Mouse (Mus musculus): ENCODE measurements at regions not wholly inside any gene's neighbourhood (a gene's known extent, or its start where the extent isn't known, plus 50 kb on each side); places are given as distances from the start of the nearest gene placed in this dataset.
A peak's percentile ranks its signal among the peaks of the same experiment; 100 is the strongest.

GRCm38 (mm10) chr7:78123386-78123785, 614.4 kb downstream of the Ntrk3 start:
- no peak overlapping the region for H3K4me3 ChIP-seq (ENCODE audit: low read depth, low read length)
- H3K4me2 ChIP-seq (ENCODE audit: low read depth, low read length): no peak overlapping the region
- H3K4me1 ChIP-seq (ENCODE audit: control insufficient read depth, insufficient read depth, low read length): no peaks in the 10 kb centered on the region
- WGBS: 81% methylated on average over 1 of the region's 1 CpGs
- ATAC-seq (replicated peaks; ENCODE audit: insufficient number of reproducible peaks, low FRiP score, low TSS enrichment, low read depth) (no peak), DNase-seq (ENCODE audit: low spot score) (no peak)
- H3K9ac ChIP-seq (replicated peaks; ENCODE audit: low read length): no peak overlapping the region
- H3K9me3 ChIP-seq (replicated peaks; ENCODE audit: control insufficient read depth, low read length): no peaks in the 10 kb centered on the region
- H3K27me3 ChIP-seq (ENCODE audit: control insufficient read depth, insufficient read depth, low read length): no peaks in the 10 kb centered on the region
- no peaks in the 10 kb centered on the region for H3K36me3 ChIP-seq (replicated peaks; ENCODE audit: control insufficient read depth, insufficient read depth, low read depth, low read length)
- H3K27ac ChIP-seq (replicated peaks; ENCODE audit: low read depth, low read length): no peak overlapping the region

- Histone ChIP-seq H3K27me3 (ENCODE audit: control insufficient read depth, insufficient read depth, low read length) (no peaks in the 10 kb centered on the region), H3K36me3 (replicated peaks; ENCODE audit: control insufficient read depth, insufficient read depth, low read depth, low read length) (no peaks in the 10 kb centered on the region), H3K4me1 (ENCODE audit: control insufficient read depth, insufficient read depth, low read length) (no peaks in the 10 kb centered on the region), H3K4me3 (ENCODE audit: low read depth, low read length) (no peak overlapping the region), H3K27ac (replicated peaks; ENCODE audit: low read depth, low read length) (no peak overlapping the region), H3K9ac (replicated peaks; ENCODE audit: low read length) (no peak overlapping the region), H3K4me2 (ENCODE audit: low read depth, low read length) (no peak overlapping the region), H3K9me3 (replicated peaks; ENCODE audit: control insufficient read depth, low read length) (no peaks in the 10 kb centered on the region)
- DNase-seq (ENCODE audit: low spot score): no peak
- WGBS: 57% methylated on average over 5 of the region's 5 CpGs
- ATAC-seq (replicated peaks; ENCODE audit: insufficient number of reproducible peaks, low FRiP score, low TSS enrichment, low read depth): no peak
Observed at GRCm38 (mm10) chr7:78121151-78121486, 616.7 kb downstream of the Ntrk3 start.

GRCm38 (mm10) chr7:78120462-78121150, 617.2 kb downstream of the Ntrk3 start:
- ATAC-seq (replicated peaks; ENCODE audit: insufficient number of reproducible peaks, low FRiP score, low TSS enrichment, low read depth): no peak
- H3K36me3 ChIP-seq (replicated peaks; ENCODE audit: control insufficient read depth, insufficient read depth, low read depth, low read length): no peaks in the 10 kb centered on the region
- no peak overlapping the region for H3K4me3 ChIP-seq (ENCODE audit: low read depth, low read length)
- H3K9ac ChIP-seq (replicated peaks; ENCODE audit: low read length): no peak overlapping the region
- H3K4me2 ChIP-seq (ENCODE audit: low read depth, low read length): no peak overlapping the region
- 70% methylated on average over 5 of the region's 5 CpGs for WGBS
- no peak overlapping the region for H3K27ac ChIP-seq (replicated peaks; ENCODE audit: low read depth, low read length)
- H3K4me1 ChIP-seq (ENCODE audit: control insufficient read depth, insufficient read depth, low read length): no peaks in the 10 kb centered on the region
- DNase-seq (ENCODE audit: low spot score): no peak
- H3K27me3 ChIP-seq (ENCODE audit: control insufficient read depth, insufficient read depth, low read length): no peaks in the 10 kb centered on the region
- no peaks in the 10 kb centered on the region for H3K9me3 ChIP-seq (replicated peaks; ENCODE audit: control insufficient read depth, low read length)

GRCm38 (mm10) chr7:78119809-78120208, 618.0 kb downstream of the Ntrk3 start:
- ATAC-seq (replicated peaks; ENCODE audit: insufficient number of reproducible peaks, low FRiP score, low TSS enrichment, low read depth): no peak

GRCm38 (mm10) chr7:78111291-78111690, 626.5 kb downstream of the Ntrk3 start:
- no peak overlapping the region for H3K4me2 ChIP-seq (ENCODE audit: low read depth, low read length)
- H3K4me1 ChIP-seq (ENCODE audit: control insufficient read depth, insufficient read depth, low read length): no peaks in the 10 kb centered on the region
- H3K9me3 ChIP-seq (replicated peaks; ENCODE audit: control insufficient read depth, low read length): no peaks in the 10 kb centered on the region
- no peak overlapping the region for H3K4me3 ChIP-seq (ENCODE audit: low read depth, low read length)
- H3K27me3 ChIP-seq (ENCODE audit: control insufficient read depth, insufficient read depth, low read length): no peaks in the 10 kb centered on the region
- no peak for ATAC-seq (replicated peaks; ENCODE audit: insufficient number of reproducible peaks, low FRiP score, low TSS enrichment, low read depth)
- H3K36me3 ChIP-seq (replicated peaks; ENCODE audit: control insufficient read depth, insufficient read depth, low read depth, low read length): no peaks in the 10 kb centered on the region
- DNase-seq (ENCODE audit: low spot score): no peak
- no peak overlapping the region for H3K9ac ChIP-seq (replicated peaks; ENCODE audit: low read length)
- WGBS: 97% methylated on average over 6 of the region's 6 CpGs
- no peak overlapping the region for H3K27ac ChIP-seq (replicated peaks; ENCODE audit: low read depth, low read length)

More at GRCm38 (mm10) chr7:78119809-78120208, 618.0 kb downstream of the Ntrk3 start:
- no peak overlapping the region for H3K4me2 ChIP-seq (ENCODE audit: low read depth, low read length)
- WGBS: 82% methylated on average over 1 of the region's 1 CpGs
- no peaks in the 10 kb centered on the region for H3K27me3 ChIP-seq (ENCODE audit: control insufficient read depth, insufficient read depth, low read length)
- H3K9me3 ChIP-seq (replicated peaks; ENCODE audit: control insufficient read depth, low read length): no peaks in the 10 kb centered on the region
- H3K4me1 ChIP-seq (ENCODE audit: control insufficient read depth, insufficient read depth, low read length): no peaks in the 10 kb centered on the region
- no peaks in the 10 kb centered on the region for H3K36me3 ChIP-seq (replicated peaks; ENCODE audit: control insufficient read depth, insufficient read depth, low read depth, low read length)
- no peak for DNase-seq (ENCODE audit: low spot score)
- H3K4me3 ChIP-seq (ENCODE audit: low read depth, low read length): no peak overlapping the region
- no peak overlapping the region for H3K27ac ChIP-seq (replicated peaks; ENCODE audit: low read depth, low read length)
- no peak overlapping the region for H3K9ac ChIP-seq (replicated peaks; ENCODE audit: low read length)

GRCm38 (mm10) chr7:78103536-78104279, 634.1 kb downstream of the Ntrk3 start:
- Histone ChIP-seq H3K9me3 (replicated peaks; ENCODE audit: control insufficient read depth, low read length) (no peaks in the 10 kb centered on the region), H3K27ac (replicated peaks; ENCODE audit: low read depth, low read length) (no peak overlapping the region), H3K27me3 (ENCODE audit: control insufficient read depth, insufficient read depth, low read length) (no peaks in the 10 kb centered on the region), H3K4me2 (ENCODE audit: low read depth, low read length) (no peak overlapping the region), H3K36me3 (replicated peaks; ENCODE audit: control insufficient read depth, insufficient read depth, low read depth, low read length) (no peaks in the 10 kb centered on the region), H3K4me1 (ENCODE audit: control insufficient read depth, insufficient read depth, low read length) (no peaks in the 10 kb centered on the region), H3K4me3 (ENCODE audit: low read depth, low read length) (no peak overlapping the region), H3K9ac (replicated peaks; ENCODE audit: low read length) (no peak overlapping the region)
- ATAC-seq (replicated peaks; ENCODE audit: insufficient number of reproducible peaks, low FRiP score, low TSS enrichment, low read depth) (no peak), DNase-seq (ENCODE audit: low spot score) (no peak)
- 49% methylated on average over 2 of the region's 2 CpGs for WGBS

GRCm38 (mm10) chr7:78102396-78102795, 635.4 kb downstream of the Ntrk3 start:
- no peak overlapping the region for H3K4me3 ChIP-seq (ENCODE audit: low read depth, low read length)
- 85% methylated on average over 3 of the region's 3 CpGs for WGBS
- no peak overlapping the region for H3K4me2 ChIP-seq (ENCODE audit: low read depth, low read length)
- H3K27ac ChIP-seq (replicated peaks; ENCODE audit: low read depth, low read length): no peak overlapping the region
- no peak overlapping the region for H3K9ac ChIP-seq (replicated peaks; ENCODE audit: low read length)
- DNase-seq (ENCODE audit: low spot score): no peak
- no peaks in the 10 kb centered on the region for H3K9me3 ChIP-seq (replicated peaks; ENCODE audit: control insufficient read depth, low read length)
- H3K36me3 ChIP-seq (replicated peaks; ENCODE audit: control insufficient read depth, insufficient read depth, low read depth, low read length): no peaks in the 10 kb centered on the region
- no peaks in the 10 kb centered on the region for H3K4me1 ChIP-seq (ENCODE audit: control insufficient read depth, insufficient read depth, low read length)
- no peak for ATAC-seq (replicated peaks; ENCODE audit: insufficient number of reproducible peaks, low FRiP score, low TSS enrichment, low read depth)
- H3K27me3 ChIP-seq (ENCODE audit: control insufficient read depth, insufficient read depth, low read length): no peaks in the 10 kb centered on the region

GRCm38 (mm10) chr7:78086566-78087008, 651.2 kb downstream of the Ntrk3 start:
- no peak; the same call in 1 of the 2 replicates for ATAC-seq (replicated peaks; ENCODE audit: insufficient number of reproducible peaks, low FRiP score, low TSS enrichment, low read depth)
- DNase-seq (ENCODE audit: low spot score): peak; percentile 9
- 64% methylated on average over 4 of the region's 4 CpGs for WGBS
- H3K27me3 ChIP-seq (ENCODE audit: control insufficient read depth, insufficient read depth, low read length): no peaks in the 10 kb centered on the region
- H3K9me3 ChIP-seq (replicated peaks; ENCODE audit: control insufficient read depth, low read length): no peaks in the 10 kb centered on the region
- no peaks in the 10 kb centered on the region for H3K4me1 ChIP-seq (ENCODE audit: control insufficient read depth, insufficient read depth, low read length)
- H3K4me2 ChIP-seq (ENCODE audit: low read depth, low read length): no peak overlapping the region
- H3K36me3 ChIP-seq (replicated peaks; ENCODE audit: control insufficient read depth, insufficient read depth, low read depth, low read length): no peaks in the 10 kb centered on the region
- no peak overlapping the region for H3K27ac ChIP-seq (replicated peaks; ENCODE audit: low read depth, low read length)
- H3K9ac ChIP-seq (replicated peaks; ENCODE audit: low read length): no peak overlapping the region
- no peak overlapping the region for H3K4me3 ChIP-seq (ENCODE audit: low read depth, low read length)

Data from embryonic facial prominence, embryonic 11.5 days (tissue).